Mouse (Mus musculus) urinary bladder, postnatal 4 days (tissue): Measurements from ENCODE around the gene Usp4.

Experiments
- DNase-seq, 2 experiments: peaks; one replicate each; pipeline ENCODE4 v3.0.0; 2021 to 2022; ENCODE audit warnings: low spot score in 2 of 2

Gene Usp4

GRCm38 (mm10) chr9:108411381-108411942 is 63.8 kb downstream of the Usp4 start:
- DNase-seq, result no peak

DNA sequence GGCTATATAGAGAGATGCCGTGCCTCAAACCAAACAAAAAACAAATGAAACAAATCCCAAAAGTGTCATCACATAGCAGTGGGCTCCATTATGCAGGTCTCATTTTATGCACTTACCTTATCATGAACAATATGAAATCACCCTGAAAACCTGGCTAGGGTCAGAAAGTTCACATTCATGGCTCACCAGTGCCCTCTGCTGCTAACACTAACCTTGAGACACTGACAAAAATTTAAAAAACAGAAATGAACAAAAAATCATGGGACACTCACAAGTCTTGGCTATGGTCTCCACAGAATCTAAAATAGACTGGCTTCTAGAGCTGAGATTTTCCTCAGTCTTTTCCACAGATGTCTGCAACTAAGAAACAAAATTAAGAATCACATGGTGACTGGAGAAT is 64.6 kb downstream of the Usp4 start:
- no peak for DNase-seq

GRCm38 (mm10) chr9:108428384-108428783 is 80.7 kb downstream of the Usp4 start, which contains the start of gene Ccdc36:
Gene Ccdc36 (minus strand): TSS chr9:108428484.
- DNase-seq, result no peak

- no peak for DNase-seq
These were observed 83.9 kb downstream of the Usp4 start for GRCm38 (mm10) chr9:108431431-108432067.

GRCm38 (mm10) chr9:108436182-108436581 is 88.5 kb downstream of the Usp4 start, which contains the start of gene BC048562:
Gene BC048562 (plus strand): TSS chr9:108436482.
- DNase-seq, result no peak

GRCm38 (mm10) chr9:108439176-108439575 is 91.5 kb downstream of the Usp4 start:
- DNase-seq, result no peak

DNA sequence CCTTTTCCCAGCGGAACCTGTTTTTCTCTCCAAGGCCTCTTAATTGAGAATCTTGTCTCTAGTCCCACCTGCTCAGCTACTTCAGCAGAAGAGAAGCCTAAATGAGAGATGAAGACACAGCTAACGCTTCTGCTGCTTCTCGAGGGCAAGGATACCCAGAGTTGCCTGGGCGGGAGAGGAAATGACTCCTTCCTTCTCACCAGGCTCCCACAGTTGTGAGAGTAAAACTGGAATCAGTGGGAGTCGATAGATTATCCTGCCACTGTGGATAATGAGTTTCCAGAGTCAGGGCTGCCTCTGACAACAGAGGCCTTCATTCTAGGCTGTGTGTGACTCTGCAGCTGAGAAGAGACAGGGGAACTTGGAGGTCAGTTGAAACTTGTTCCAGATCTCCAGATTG is 92.8 kb downstream of the Usp4 start:
- DNase-seq, result no peak

GRCm38 (mm10) chr9:108441236-108441919 is 93.7 kb downstream of the Usp4 start:
- no peak for DNase-seq
